Mouse (Mus musculus) liver, embryonic 13.5 days (tissue): ENCODE results near the gene Myt1l. TPM values are rescaled to one million over a fixed set of nuclear protein-coding genes. Genes with fewer than 3 reads are reported as not detected.

ENCODE experiments used
- ATAC-seq: fragments of 200-750 bp; cut with Nextera tagmentation; 2 replicates; pipeline ENCODE4 v1.8.0; 2017; ENCODE audit warnings: low read depth, mild to moderate bottlenecking, moderate number of reproducible peaks, moderate library complexity
- DNase-seq: peaks from one replicate; pipeline ENCODE4 v3.0.0; 2022
- H3K27ac ChIP-seq: fragments of 300-500 bp; sonication (generic); 2 replicates; pipeline ENCODE4 v1.5.1; 2015; ENCODE audit warnings: moderate library complexity, mild to moderate bottlenecking, inconsistent platforms
- H3K27me3 ChIP-seq: fragments of 300-500 bp; sonication (generic); 2 replicates; pipeline ENCODE4 v1.6.1; 2015; ENCODE audit warnings: mild to moderate bottlenecking, inconsistent platforms
- H3K36me3 ChIP-seq: fragments of 300-500 bp; sonication (generic); 2 replicates; pipeline ENCODE4 v1.6.1; 2015; ENCODE audit warnings: mild to moderate bottlenecking, inconsistent platforms
- H3K4me1 ChIP-seq: fragments of 300-500 bp; sonication (generic); replicated peaks from 2 replicates; pipeline ENCODE4 v1.6.1; 2015; ENCODE audit warnings: inconsistent platforms
- H3K4me2 ChIP-seq: fragments of 300-500 bp; sonication (generic); 2 replicates; pipeline ENCODE4 v1.6.1; 2015; ENCODE audit warnings: inconsistent platforms, mild to moderate bottlenecking, moderate library complexity
- H3K4me3 ChIP-seq: fragments of 300-500 bp; sonication (generic); replicated peaks from 2 replicates; pipeline ENCODE4 v1.5.1; 2015; ENCODE audit warnings: mild to moderate bottlenecking, inconsistent platforms
- H3K9ac ChIP-seq: fragments of 300-500 bp; sonication (generic); 2 replicates; pipeline ENCODE4 v1.6.1; 2015; ENCODE audit warnings: mild to moderate bottlenecking, inconsistent platforms
- H3K9me3 ChIP-seq: fragments of 300-500 bp; sonication (generic); replicated peaks from 2 replicates; pipeline ENCODE4 v1.6.1; 2016; ENCODE audit warnings: inconsistent platforms
- WGBS: fragments of 180-500 bp; shearing (Covaris S2); methylation state at CpG from one replicate; pipeline ENCODE4 v1.1.7; 2015; ENCODE audit not compliant: insufficient replicate concordance; 5-methylcytosine and 5-hydroxymethylcytosine counted together
- polyA plus RNA-seq: library from polyadenylated mRNA; unstranded; fragments of >200 nt; fragmentation: Nextera tagmentation; extraction: Ambion mirVana; gene quantifications from 2 replicates; pipeline ENCODE4 v1.2.1, GENCODE M21; 2015

The Myt1l gene
- polyA plus RNA-seq, 1 experiment from 2014 or later = 0.55 TPM

- WGBS = 44% methylated on average over 3 of the region's 3 CpGs
Measured at GRCm38 (mm10) chr12:29700026-29700425, 171.8 kb downstream of the Myt1l start.

GRCm38 (mm10) chr12:29701076-29701475 is 172.9 kb downstream of the Myt1l start:
- H3K36me3 ChIP-seq = no peaks in the 10 kb centered on the region
- H3K4me3 ChIP-seq = no peak overlapping the region
- no peak for DNase-seq
- no peaks in the 10 kb centered on the region for H3K9me3 ChIP-seq
- H3K27ac ChIP-seq = no peak overlapping the region
- ATAC-seq = no peak
- WGBS = 49% methylated on average over 4 of the region's 4 CpGs
- H3K4me1 ChIP-seq = no peaks in the 10 kb centered on the region
- no peak overlapping the region for H3K4me2 ChIP-seq
- H3K9ac ChIP-seq = no peak overlapping the region
- no peaks in the 10 kb centered on the region for H3K27me3 ChIP-seq

More at GRCm38 (mm10) chr12:29700026-29700425, 171.8 kb downstream of the Myt1l start:
- Histone ChIP-seq H3K4me1 (no peaks in the 10 kb centered on the region), H3K27me3 (no peaks in the 10 kb centered on the region), H3K4me2 (no peak overlapping the region), H3K9ac (no peak overlapping the region), H3K27ac (no peak overlapping the region), H3K9me3 (no peaks in the 10 kb centered on the region), H3K36me3 (no peaks in the 10 kb centered on the region), H3K4me3 (no peak overlapping the region)
- no peak for ATAC-seq
- DNase-seq = no peak

- H3K9ac ChIP-seq = no peak overlapping the region
Measured at GRCm38 (mm10) chr12:29701731-29702316, 173.6 kb downstream of the Myt1l start.

GRCm38 (mm10) chr12:29702626-29703025 is 174.4 kb downstream of the Myt1l start:
- H3K36me3 ChIP-seq = no peaks in the 10 kb centered on the region
- H3K4me1 ChIP-seq = no peaks in the 10 kb centered on the region
- no peak overlapping the region for H3K4me2 ChIP-seq
- 69% methylated on average over 4 of the region's 4 CpGs for WGBS
- H3K9me3 ChIP-seq = no peaks in the 10 kb centered on the region
- no peak overlapping the region for H3K27ac ChIP-seq
- no peaks in the 10 kb centered on the region for H3K27me3 ChIP-seq
- ATAC-seq (no peak), DNase-seq (no peak)
- H3K4me3 ChIP-seq = no peak overlapping the region
- H3K9ac ChIP-seq = no peak overlapping the region

More at GRCm38 (mm10) chr12:29701731-29702316, 173.6 kb downstream of the Myt1l start:
- Histone ChIP-seq H3K4me1 (no peaks in the 10 kb centered on the region), H3K27ac (no peak overlapping the region), H3K27me3 (no peaks in the 10 kb centered on the region), H3K4me3 (no peak overlapping the region), H3K4me2 (no peak overlapping the region), H3K36me3 (no peaks in the 10 kb centered on the region), H3K9me3 (no peaks in the 10 kb centered on the region)
- ATAC-seq = no peak
- no peak for DNase-seq
- WGBS = 25% methylated on average over 6 of the region's 6 CpGs

GRCm38 (mm10) chr12:29703541-29703940 is 175.4 kb downstream of the Myt1l start:
- WGBS = 51% methylated on average over 8 of the region's 8 CpGs
- no peaks in the 10 kb centered on the region for H3K36me3 ChIP-seq
- no peak overlapping the region for H3K27ac ChIP-seq
- no peak overlapping the region for H3K4me3 ChIP-seq
- no peaks in the 10 kb centered on the region for H3K4me1 ChIP-seq
- ATAC-seq = no peak
- no peaks in the 10 kb centered on the region for H3K9me3 ChIP-seq
- no peaks in the 10 kb centered on the region for H3K27me3 ChIP-seq
- no peak overlapping the region for H3K9ac ChIP-seq
- no peak overlapping the region for H3K4me2 ChIP-seq
- DNase-seq = no peak

- H3K4me2 ChIP-seq = no peak overlapping the region
- H3K36me3 ChIP-seq = no peaks in the 10 kb centered on the region
- no peaks in the 10 kb centered on the region for H3K9me3 ChIP-seq
- ATAC-seq = no peak
- H3K27ac ChIP-seq = no peak overlapping the region
- no peaks in the 10 kb centered on the region for H3K27me3 ChIP-seq
- no peak overlapping the region for H3K4me3 ChIP-seq
- WGBS = 49% methylated on average over 3 of the region's 3 CpGs
- no peaks in the 10 kb centered on the region for H3K4me1 ChIP-seq
- H3K9ac ChIP-seq = no peak overlapping the region
- no peak for DNase-seq
Measured at GRCm38 (mm10) chr12:29707094-29707493, 178.9 kb downstream of the Myt1l start.

- H3K9me3 ChIP-seq = no peaks in the 10 kb centered on the region
- DNase-seq (no peak), ATAC-seq (no peak)
- no peaks in the 10 kb centered on the region for H3K36me3 ChIP-seq
- no peak overlapping the region for H3K4me2 ChIP-seq
- H3K27me3 ChIP-seq = no peaks in the 10 kb centered on the region
- H3K4me1 ChIP-seq = no peaks in the 10 kb centered on the region
- no peak overlapping the region for H3K27ac ChIP-seq
- H3K4me3 ChIP-seq = no peak overlapping the region
- WGBS = 51% methylated on average over 3 of the region's 3 CpGs
- H3K9ac ChIP-seq = no peak overlapping the region
Measured at GRCm38 (mm10) chr12:29708166-29708565, 180.0 kb downstream of the Myt1l start.

- no peaks in the 10 kb centered on the region for H3K36me3 ChIP-seq
- no peak overlapping the region for H3K27ac ChIP-seq
- H3K4me1 ChIP-seq = no peaks in the 10 kb centered on the region
- H3K4me2 ChIP-seq = no peak overlapping the region
- DNase-seq (no peak), ATAC-seq (no peak)
- H3K9me3 ChIP-seq = no peaks in the 10 kb centered on the region
- H3K4me3 ChIP-seq = no peak overlapping the region
- H3K27me3 ChIP-seq = no peaks in the 10 kb centered on the region
- WGBS = 73% methylated on average over 15 of the region's 15 CpGs
- no peak overlapping the region for H3K9ac ChIP-seq
Measured at GRCm38 (mm10) chr12:29712795-29713721, 184.9 kb downstream of the Myt1l start.

GRCm38 (mm10) chr12:29723722-29724338 is 195.6 kb downstream of the Myt1l start:
- no peak for ATAC-seq

GRCm38 (mm10) chr12:29728294-29728693 is 200.1 kb downstream of the Myt1l start:
- ATAC-seq (no peak), DNase-seq (no peak)
- 63% methylated on average over 2 of the region's 2 CpGs for WGBS
- no peak overlapping the region for H3K4me2 ChIP-seq
- no peaks in the 10 kb centered on the region for H3K27me3 ChIP-seq
- no peak overlapping the region for H3K4me3 ChIP-seq
- no peak overlapping the region for H3K27ac ChIP-seq
- no peaks in the 10 kb centered on the region for H3K9me3 ChIP-seq
- no peak overlapping the region for H3K9ac ChIP-seq
- H3K36me3 ChIP-seq = no peaks in the 10 kb centered on the region
- H3K4me1 ChIP-seq = no peaks in the 10 kb centered on the region

More at GRCm38 (mm10) chr12:29723722-29724338, 195.6 kb downstream of the Myt1l start:
- DNase-seq = no peak
- H3K4me2 ChIP-seq = no peak overlapping the region
- no peak overlapping the region for H3K27ac ChIP-seq
- no peak overlapping the region for H3K9ac ChIP-seq
- H3K27me3 ChIP-seq = no peaks in the 10 kb centered on the region
- no peaks in the 10 kb centered on the region for H3K9me3 ChIP-seq
- H3K4me1 ChIP-seq = no peaks in the 10 kb centered on the region
- H3K36me3 ChIP-seq = no peaks in the 10 kb centered on the region
- 75% methylated on average over 17 of the region's 17 CpGs for WGBS
- H3K4me3 ChIP-seq = no peak overlapping the region

GRCm38 (mm10) chr12:29740346-29741025 is 212.3 kb downstream of the Myt1l start:
- H3K4me3 ChIP-seq = no peak overlapping the region
- DNase-seq = no peak
- H3K4me1 ChIP-seq = no peaks in the 10 kb centered on the region
- 65% methylated on average over 8 of the region's 8 CpGs for WGBS
- H3K9ac ChIP-seq = no peak overlapping the region
- no peaks in the 10 kb centered on the region for H3K27me3 ChIP-seq
- H3K27ac ChIP-seq = no peak overlapping the region
- no peaks in the 10 kb centered on the region for H3K9me3 ChIP-seq
- no peak for ATAC-seq
- H3K36me3 ChIP-seq = no peaks in the 10 kb centered on the region
- no peak overlapping the region for H3K4me2 ChIP-seq
